Comparison of ENCODE assay signal across 10 mouse cellular contexts in genomic region chr1:43361455-43361863, GRCm38 (mm10).
DNase-seq lines count a peak whose midpoint lies in the region; ATAC-seq and TF ChIP-seq lines count a peak whose summit lies in the region.
"Had no signal": no experiment of that assay in that cellular context is flagged by ENCODE, and none has a peak within 500 bp of the region (broad histone marks: within the 10 kb centered on the region; RNA-seq: fewer than 3 reads in every experiment).

No protein-coding gene starts in this region.

- ATAC-seq in hindbrain, embryonic 11.5 days (ENCODE audit: low FRiP score), result peak; percentile 53; the same call in 1 of the 2 replicates
- ATAC-seq in hindbrain, embryonic 14.5 days (ENCODE audit: low FRiP score), result no peak

- H3K36me3 ChIP-seq in hindbrain, embryonic 11.5 days (ENCODE audit: control insufficient read depth, insufficient read depth, low read length), result no peaks in the 10 kb centered on the region
- H3K36me3 ChIP-seq in hindbrain, embryonic 14.5 days (replicated peaks; ENCODE audit: control insufficient read depth, insufficient read depth), result no peaks in the 10 kb centered on the region
- H3K36me3 ChIP-seq: embryonic facial prominence, embryonic 12.5 days; midbrain, embryonic 12.5 days had no signal

- H3K4me2 ChIP-seq in hindbrain, embryonic 11.5 days (replicated peaks; ENCODE audit: low read depth, low read length), result no peak overlapping the region
- no peak overlapping the region for H3K4me2 ChIP-seq in hindbrain, embryonic 14.5 days (replicated peaks)
- H3K4me2 ChIP-seq: embryonic facial prominence, embryonic 12.5 days; midbrain, embryonic 12.5 days had no signal

- DNase-seq in hindbrain, embryonic 11.5 days (ENCODE audit: low spot score), result peak; percentile 30
- no peak for DNase-seq in hindbrain, embryonic 14.5 days (ENCODE audit: low spot score)
- peak; percentile 19 for DNase-seq in 416B (ENCODE audit: low read depth)
- DNase-seq in brain, embryonic 14.5 days (ENCODE audit: low read depth), result peak; percentile 35
- DNase-seq in lung, postnatal 10 days, result peak; percentile 42
- DNase-seq in frontal cortex, postnatal 14 days (ENCODE audit: low spot score in 2 of 2), result no peak
- DNase-seq in adrenal gland, postnatal 4 days (ENCODE audit: low spot score in 2 of 2), result no peak
- DNase-seq in ovary, adult 18-20 months (ENCODE audit: low spot score), result no peak

- no peak overlapping the region for H3K9ac ChIP-seq in hindbrain, embryonic 11.5 days (ENCODE audit: low read depth, low read length)
- no peak overlapping the region for H3K9ac ChIP-seq in hindbrain, embryonic 14.5 days
- H3K9ac ChIP-seq: embryonic facial prominence, embryonic 12.5 days; midbrain, embryonic 12.5 days had no signal

- no peak for TF ChIP-seq POLR2A in brain, embryonic 14.5 days (IDR thresholded peaks at IDR 0.05; ENCODE audit: borderline replicate concordance, extremely low read depth, insufficient read depth, insufficient read length, poor library complexity, severe bottlenecking)

- H3K27me3 ChIP-seq in hindbrain, embryonic 11.5 days (ENCODE audit: control insufficient read depth, insufficient read depth, low read length), result no peaks in the 10 kb centered on the region
- no peaks in the 10 kb centered on the region for H3K27me3 ChIP-seq in hindbrain, embryonic 14.5 days (ENCODE audit: control insufficient read depth, insufficient read depth, low read length)
- H3K27me3 ChIP-seq: embryonic facial prominence, embryonic 12.5 days had no signal

- TF ChIP-seq CTCF in brain, embryonic 14.5 days (IDR thresholded peaks at IDR 0.05; ENCODE audit: borderline replicate concordance, extremely low read depth, insufficient read depth, insufficient read length), result no peak

- peak overlapping the region; percentile 21; the same call in 1 of the 2 replicates for H3K27ac ChIP-seq in hindbrain, embryonic 11.5 days (ENCODE audit: low read depth, low read length)
- no peak overlapping the region for H3K27ac ChIP-seq in hindbrain, embryonic 14.5 days
- H3K27ac ChIP-seq: embryonic facial prominence, embryonic 12.5 days had no signal

- H3K9me3 ChIP-seq in hindbrain, embryonic 11.5 days (ENCODE audit: control insufficient read depth, low read length), result no peaks in the 10 kb centered on the region
- no peaks in the 10 kb centered on the region for H3K9me3 ChIP-seq in hindbrain, embryonic 14.5 days (ENCODE audit: control insufficient read depth, low read length)
- H3K9me3 ChIP-seq: embryonic facial prominence, embryonic 12.5 days; midbrain, embryonic 12.5 days had no signal

- WGBS in hindbrain, embryonic 11.5 days, result 9% methylated on average over 3 of the region's 3 CpGs
- WGBS in hindbrain, embryonic 14.5 days, result 15% methylated on average over 3 of the region's 3 CpGs

- peaks cover 4% of the 10 kb centered on the region; the same call in 1 of the 2 replicates for H3K4me1 ChIP-seq in hindbrain, embryonic 11.5 days (replicated peaks; ENCODE audit: control insufficient read depth, insufficient read depth, low read length)
- peaks cover 16% of the 10 kb centered on the region for H3K4me1 ChIP-seq in hindbrain, embryonic 14.5 days (replicated peaks; ENCODE audit: control insufficient read depth, insufficient read depth, low read length)

- no peak overlapping the region for H3K4me3 ChIP-seq in hindbrain, embryonic 11.5 days (ENCODE audit: low read depth, low read length)
- H3K4me3 ChIP-seq in hindbrain, embryonic 14.5 days (replicated peaks; ENCODE audit: low read length), result no peak overlapping the region
- H3K4me3 ChIP-seq: embryonic facial prominence, embryonic 12.5 days; midbrain, embryonic 12.5 days had no signal

Comparison
In these comparisons a context has a peak if more than half of its experiments do, and no peak if none do; other contexts are left out.
1. DNase-seq: peak in hindbrain, embryonic 11.5 days (single experiment), 416B (single experiment), brain, embryonic 14.5 days (single experiment) and lung, postnatal 10 days (single experiment); none in hindbrain, embryonic 14.5 days (single experiment), frontal cortex, postnatal 14 days (0 of 2), adrenal gland, postnatal 4 days (0 of 2) and ovary, adult 18-20 months (single experiment).